Mouse (Mus musculus) ES-Bruce4 (cell line): ENCODE measurements around the gene Thada.

Experiments used
- CTCF ChIP-seq: IDR thresholded peaks from one replicate; pipeline ENCODE4 v1.8.1; 2011; ENCODE audit warnings: low read depth, low read length
- EP300 ChIP-seq: IDR thresholded peaks from 2 replicates; pipeline ENCODE4 v1.6.1; 2011; ENCODE audit warnings: low read depth, low read length; ENCODE audit not compliant: insufficient read depth

- no peak for TF ChIP-seq EP300
- TF ChIP-seq CTCF, result no peak
Measured at GRCm38 (mm10) chr17:84424258-84424657, 41.7 kb downstream of the Thada start.
